Mouse (Mus musculus) B cell, adult (primary cell): ENCODE results near the gene Uchl1. TPM values are rescaled to one million over a fixed set of nuclear protein-coding genes. Genes with fewer than 3 reads are reported as not detected.

Experiments used
- total RNA-seq: library from RNA; stranded (reverse); gene quantifications from 4 replicates; pipeline ENCODE4 v1.2.4, GENCODE M21; 2023; ENCODE audit not compliant: inconsistent age

The Uchl1 gene
- total RNA-seq: 0.55 to 2.3 TPM (median 0.99 TPM) in 3 of 4 replicates, not detected in the other

GRCm38 (mm10) chr5:66675983-66676382 lies at the start of gene Uchl1:
TSS of gene Uchl1 (plus strand) at chr5:66676091.

Other genes starting within 250 kb of the Uchl1 start
- gene Apbb2, start 57.3 kb upstream of the Uchl1 start, total RNA-seq: 2.0 to 2.4 TPM (median 2.3 TPM) in 4 replicates
- gene Limch1, start 69.7 kb downstream of the Uchl1 start, total RNA-seq: not detected in 4 replicates